Mouse (Mus musculus): ENCODE measurements around the gene Tmem189.

Tmem189 gene

DNA sequence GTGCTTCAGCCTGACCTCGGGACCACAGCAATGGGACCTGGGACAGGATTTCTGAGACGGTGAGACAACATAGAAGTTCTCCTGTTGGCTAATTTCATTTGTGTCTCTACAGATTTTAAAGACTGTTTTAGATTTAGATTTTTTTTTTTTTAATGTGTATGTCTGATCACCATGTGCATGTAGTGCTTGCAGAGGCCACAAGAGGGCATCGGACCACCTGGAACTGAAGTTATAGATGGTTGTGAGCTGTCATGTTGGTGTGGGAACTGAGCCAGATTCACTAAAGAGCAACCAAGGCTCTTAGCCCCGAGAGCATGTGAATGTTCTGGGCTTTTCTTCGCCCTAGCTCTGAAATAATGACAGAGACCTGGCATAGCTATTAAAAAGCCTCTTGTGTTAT is 9.0 kb downstream of the Tmem189 start:
- DNase-seq (ENCODE audit: low read depth, low spot score), result no peak

GRCm38 (mm10) chr2:167679902-167680430 is 9.7 kb downstream of the Tmem189 start:
- no peak for DNase-seq (ENCODE audit: low read depth, low spot score)

DNA sequence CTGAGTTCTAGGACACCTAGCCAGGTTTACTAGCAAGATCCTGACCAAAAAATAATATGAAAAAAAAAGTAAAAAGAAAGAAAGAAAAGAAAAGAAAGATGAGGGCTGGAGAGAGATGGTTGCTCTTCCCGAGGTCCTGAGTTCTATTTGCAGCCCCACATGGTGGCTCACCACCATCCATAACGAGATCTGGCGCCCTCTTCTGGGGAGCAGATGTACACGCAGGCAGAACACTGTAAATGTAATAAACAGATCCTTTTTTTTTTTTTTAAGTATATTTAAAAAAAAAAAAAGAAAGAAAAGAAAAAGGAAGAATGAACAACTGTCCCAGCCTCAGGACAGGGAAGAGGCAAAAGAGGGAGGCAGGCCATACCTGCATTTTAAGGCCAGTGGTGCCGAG is 11.0 kb downstream of the Tmem189 start:
- no peak for DNase-seq (ENCODE audit: low read depth, low spot score)

DNA sequence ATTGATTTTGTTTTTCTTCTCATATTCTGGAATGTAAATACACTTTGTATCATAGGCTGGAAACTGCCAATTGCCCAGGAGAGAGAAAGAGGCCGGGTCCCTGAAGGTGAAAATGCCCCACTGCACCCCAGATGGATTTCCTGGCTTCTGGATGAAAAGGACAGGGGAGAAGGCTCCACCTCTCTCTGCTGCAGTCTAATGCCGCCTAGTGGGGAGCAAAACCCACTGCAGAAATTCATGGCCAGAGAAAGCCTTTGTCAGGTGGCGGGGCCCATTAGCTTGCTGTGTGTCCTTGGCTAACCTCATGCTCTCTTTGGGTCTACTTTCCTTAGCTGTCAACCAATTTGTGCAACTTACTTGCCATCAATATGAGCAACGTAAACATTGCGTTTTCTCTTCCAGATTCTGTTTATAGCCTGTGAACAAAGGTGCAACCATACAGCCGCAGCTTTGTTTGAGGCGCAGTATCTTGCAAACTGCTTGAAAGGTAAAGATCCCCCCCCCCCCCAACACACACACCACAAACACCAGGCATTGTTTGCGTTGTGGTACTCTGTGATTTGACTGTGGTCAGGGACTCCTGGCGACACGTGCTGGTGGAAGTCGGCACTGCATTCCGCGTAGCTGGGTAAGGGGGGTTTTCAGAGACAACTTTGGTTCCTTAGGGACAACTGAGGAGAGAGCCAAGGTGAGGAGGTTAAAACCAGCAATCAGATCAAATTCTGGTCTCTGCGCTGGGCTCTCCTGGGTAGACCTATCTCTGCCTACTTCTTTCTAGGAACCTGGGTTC is 14.3 kb downstream of the Tmem189 start:
- no peak for DNase-seq (ENCODE audit: low read depth, low spot score)

- DNase-seq (ENCODE audit: low read depth, low spot score), result no peak
Measured at GRCm38 (mm10) chr2:167672212-167672685, 17.4 kb downstream of the Tmem189 start.

DNA sequence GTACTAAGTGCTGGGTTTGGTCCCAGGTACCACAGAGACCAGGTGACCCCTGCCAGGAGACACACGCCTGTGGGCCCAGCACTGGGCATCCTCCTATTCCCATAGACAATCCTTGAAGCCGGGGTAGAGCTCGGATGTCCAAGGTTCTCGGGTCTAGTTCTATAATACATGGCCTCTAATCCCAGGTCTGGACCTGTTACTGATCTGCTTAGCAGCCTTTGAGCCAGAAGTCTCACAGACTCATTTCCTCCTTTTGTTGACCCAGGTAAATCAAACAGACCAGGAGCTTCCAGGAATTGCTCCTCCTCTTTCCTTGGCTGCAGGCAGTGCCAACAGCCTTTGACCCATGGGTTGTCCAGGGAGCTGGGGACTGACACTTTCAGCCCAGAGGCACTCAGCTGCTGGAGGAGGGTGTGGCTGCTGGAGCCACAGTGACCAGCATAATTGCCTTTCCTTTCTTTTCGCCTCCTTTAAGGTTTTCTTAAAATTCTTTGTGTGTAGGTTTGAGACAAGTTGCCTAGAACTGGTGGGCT is 18.5 kb downstream of the Tmem189 start:
- no peak for DNase-seq (ENCODE audit: low read depth, low spot score)

- DNase-seq (ENCODE audit: low read depth, low spot score), result no peak
Measured at GRCm38 (mm10) chr2:167669398-167669797, 20.2 kb downstream of the Tmem189 start.

- DNase-seq (ENCODE audit: low read depth, low spot score), result no peak
Measured at GRCm38 (mm10) chr2:167668426-167668825, 21.2 kb downstream of the Tmem189 start.

DNA sequence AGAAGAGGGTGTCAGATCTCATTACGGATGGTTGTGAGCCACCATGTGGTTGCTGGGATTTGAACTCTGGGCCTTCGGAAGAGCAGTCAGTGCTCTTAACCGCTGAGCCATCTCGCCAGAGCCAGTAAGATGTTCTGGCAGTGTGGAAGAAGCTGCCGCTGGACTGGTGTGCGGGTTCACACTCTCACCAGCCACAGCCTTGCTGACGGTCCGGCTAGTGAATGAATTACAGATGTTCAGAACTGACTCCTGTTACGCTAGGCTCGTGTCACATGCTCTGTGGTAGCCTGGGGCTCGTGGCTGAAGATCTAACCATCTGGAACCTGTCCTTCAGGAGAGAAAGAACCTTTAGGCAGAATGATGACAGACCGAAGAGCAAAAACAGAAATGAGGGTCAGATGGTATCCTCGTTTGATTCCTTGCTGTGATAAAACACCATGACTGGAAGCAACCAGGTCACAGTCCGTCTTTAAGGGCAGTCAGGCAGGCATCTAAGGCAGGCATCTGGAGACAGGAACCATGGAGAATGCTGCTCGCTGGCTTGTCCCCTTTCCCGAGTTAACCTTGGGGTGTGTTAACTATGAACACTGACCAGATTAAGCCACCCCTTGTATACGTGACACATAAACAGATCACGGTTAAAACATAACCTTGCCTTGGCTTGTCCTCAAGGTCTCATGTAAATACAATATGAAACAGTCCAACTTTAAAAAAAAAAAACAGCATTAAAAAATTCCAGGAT is 23.5 kb downstream of the Tmem189 start:
- DNase-seq (ENCODE audit: low read depth, low spot score), result no peak

- no peak for DNase-seq (ENCODE audit: low read depth, low spot score)
Measured at GRCm38 (mm10) chr2:167662713-167663112, 26.9 kb downstream of the Tmem189 start.

GRCm38 (mm10) chr2:167661270-167662203 is 28.1 kb downstream of the Tmem189 start, which contains the start of gene Gm20431:
Gm20431 (minus strand) TSS chr2:167661496.
- peak; percentile 80 for DNase-seq (ENCODE audit: low read depth, low spot score)

- no peak for DNase-seq (ENCODE audit: low read depth, low spot score)
Measured at GRCm38 (mm10) chr2:167660611-167660971, 29.0 kb downstream of the Tmem189 start.

GRCm38 (mm10) chr2:167659847-167660610 is 29.6 kb downstream of the Tmem189 start:
- no peak for DNase-seq (ENCODE audit: low read depth, low spot score)

- no peak for DNase-seq (ENCODE audit: low read depth, low spot score)
Measured at GRCm38 (mm10) chr2:167659177-167659846, 30.3 kb downstream of the Tmem189 start.

DNA sequence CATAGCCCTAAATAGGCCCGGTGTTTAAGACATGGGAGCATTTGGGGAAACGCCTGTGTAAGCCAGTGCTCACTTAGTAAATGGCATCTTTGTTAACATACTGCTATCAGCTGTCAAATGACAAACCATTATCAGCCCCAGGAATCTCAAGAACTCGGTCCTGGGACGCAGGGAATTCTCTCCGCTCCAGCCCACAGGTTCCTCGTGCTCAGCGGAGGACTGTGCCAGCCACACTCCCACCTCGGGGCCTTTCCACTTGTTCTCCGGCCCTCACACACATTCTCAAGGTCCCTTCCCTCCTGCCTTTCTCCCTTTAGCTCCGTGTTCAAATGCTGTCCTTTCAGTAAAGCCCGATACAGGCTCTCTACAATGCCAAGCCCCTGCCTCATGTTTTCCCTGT is 30.9 kb downstream of the Tmem189 start:
- DNase-seq (ENCODE audit: low read depth, low spot score), result no peak

DNA sequence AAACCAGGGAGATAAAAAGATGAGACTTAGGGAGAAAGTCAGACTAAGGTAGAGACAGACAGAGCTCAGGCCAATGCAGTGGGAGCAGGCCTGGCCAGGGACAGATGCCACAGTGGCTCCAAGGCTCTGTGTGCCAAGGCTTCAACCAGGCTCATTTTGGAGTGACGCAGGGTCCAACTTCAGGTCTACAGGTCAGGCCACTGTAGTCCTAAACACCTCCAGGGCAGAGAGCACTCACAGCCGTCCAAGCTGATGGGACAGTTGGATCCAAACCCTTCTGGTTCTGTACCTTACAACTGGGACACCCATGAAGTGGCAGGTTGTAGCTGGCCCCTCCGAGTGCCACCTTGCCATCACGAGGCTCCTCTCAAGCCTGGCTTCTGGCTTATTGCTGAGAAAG is 31.6 kb downstream of the Tmem189 start:
- no peak for DNase-seq (ENCODE audit: low read depth, low spot score)

DNA sequence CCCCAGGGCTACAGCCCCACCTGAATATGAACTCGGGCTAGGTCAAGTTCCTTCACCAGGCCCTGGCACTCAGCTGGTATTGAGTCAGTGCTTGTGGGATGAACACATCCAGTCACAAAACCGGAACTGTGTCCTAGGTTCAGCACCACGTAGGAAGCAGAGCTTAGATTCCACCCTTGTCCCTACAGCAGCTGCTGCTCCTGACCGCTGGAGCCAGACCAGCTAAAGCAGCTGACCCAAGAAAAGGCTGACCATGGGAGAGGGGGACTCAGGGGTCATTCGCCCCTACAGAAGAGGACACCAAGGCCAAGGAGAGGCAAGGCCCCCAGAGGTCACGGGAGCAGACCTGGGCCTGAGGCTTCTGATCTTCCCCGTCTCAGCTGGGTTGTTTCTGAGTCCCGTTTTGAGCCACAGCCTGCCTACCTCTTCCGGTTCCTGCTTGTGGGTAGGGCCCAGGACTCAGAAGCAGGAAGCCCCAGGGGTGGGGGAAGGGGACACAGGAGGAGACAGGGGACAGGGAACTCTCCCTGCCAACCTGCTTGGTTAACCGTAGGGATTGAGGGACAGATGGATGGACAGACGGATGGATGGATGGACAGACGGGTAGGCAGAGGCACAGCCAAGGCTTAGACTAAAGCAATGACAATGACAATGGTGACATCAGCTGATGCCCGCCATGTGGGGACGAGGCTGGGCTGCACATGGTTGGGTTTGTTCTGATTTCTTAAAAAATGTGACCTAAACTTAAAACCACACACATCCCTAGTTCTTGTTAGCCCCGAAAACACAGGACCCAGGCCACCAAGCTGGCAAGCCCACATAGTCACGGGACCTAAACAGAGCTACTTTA is 32.8 kb downstream of the Tmem189 start:
- DNase-seq (ENCODE audit: low read depth, low spot score), result no peak

DNA sequence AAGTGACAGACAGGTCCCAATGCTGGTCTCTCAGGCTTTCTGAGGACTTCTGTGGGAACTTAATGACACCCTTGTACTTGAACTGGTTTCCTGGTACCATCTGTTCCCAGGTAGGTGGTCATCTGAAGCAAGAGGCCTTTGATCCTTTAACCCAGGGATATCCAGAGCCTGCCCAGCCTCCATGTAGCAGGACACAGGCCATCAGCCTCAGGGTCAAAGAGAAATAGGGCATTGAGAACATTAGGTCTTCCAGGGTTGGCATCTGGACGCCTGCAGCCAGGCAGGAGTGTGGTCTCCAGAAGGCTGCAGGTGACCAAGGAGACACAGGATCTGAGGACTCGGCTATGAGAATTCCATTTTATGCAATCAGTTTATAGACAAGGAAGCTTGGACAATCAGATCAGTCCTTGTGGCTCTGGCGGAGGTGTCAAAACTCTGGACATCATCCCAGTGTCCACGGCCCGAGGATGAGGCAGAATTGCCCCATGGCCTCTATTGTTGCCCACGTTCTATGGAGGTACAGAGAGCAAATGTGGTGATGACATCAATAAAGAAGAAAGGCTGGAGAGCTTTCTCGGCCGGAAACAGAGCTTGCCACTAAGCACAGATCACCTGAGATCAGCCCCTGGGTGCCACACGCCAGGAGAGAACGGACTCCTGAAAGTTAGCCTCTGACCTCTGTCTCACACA is 34.6 kb downstream of the Tmem189 start:
- DNase-seq (ENCODE audit: low read depth, low spot score), result no peak
